Mouse (Mus musculus): ENCODE results near the gene Ttc7. TPM values are rescaled to one million over a fixed set of nuclear protein-coding genes. Genes with fewer than 3 reads are reported as not detected.
A peak's percentile ranks its signal among the peaks of the same experiment; 100 is the strongest.

The Ttc7 gene
- total and polyA plus RNA-seq, 3 experiments: 22.8 to 42.4 TPM; not detected in 1

GRCm38 (mm10) chr17:87282007-87282705 is 530 bp upstream of the Ttc7 start (continued):
- no peak for TF ChIP-seq BHLHE40 (IDR thresholded peaks at IDR 0.05; ENCODE audit: borderline replicate concordance, low read depth, low read length)
- TF ChIP-seq RCOR1 (IDR thresholded peaks at IDR 0.05; ENCODE audit: low read depth, low read length): peak; percentile 64; the same call in 1 of the 2 replicates
- TF ChIP-seq MAX (IDR thresholded peaks at IDR 0.05; ENCODE audit: low read length): peak; percentile 50; the same call in 1 of the 2 replicates
- TF ChIP-seq TBP (IDR thresholded peaks at IDR 0.05; ENCODE audit: low read depth, low read length): no peak

- Histone ChIP-seq H3K79me2 (ENCODE audit: control insufficient read depth, insufficient read depth, low read length, poor library complexity) (peaks cover 12% of the 10 kb centered on the region), H3K9ac (ENCODE audit: control insufficient read depth, low read depth, low read length, poor library complexity, severe bottlenecking) (peak overlapping the region; percentile 88), H3K27me3 (ENCODE audit: control insufficient read depth in 1 of 2, insufficient read depth in 2 of 2, low read length in 2 of 2) (no peaks in the 10 kb centered on the region), H3K27ac (ENCODE audit: control insufficient read depth, low read depth, low read length) (peak overlapping the region; percentile 71), H3K4me1 (ENCODE audit: control insufficient read depth in 1 of 2, insufficient read depth in 2 of 2, low read length in 2 of 2) (peaks cover 0 to 9% of the 10 kb centered on the region in 2 experiments; a peak in 2 of 4 replicates), H3K9me3 (replicated peaks; ENCODE audit: insufficient read depth, low read length) (no peaks in the 10 kb centered on the region), H3K36me3 (ENCODE audit: control insufficient read depth in 1 of 2, insufficient read depth in 2 of 2, low read length in 2 of 2) (0 out of 4 replicates have a peak, but pooled peaks cover 0 to 4% of the 10 kb centered on the region in 2 experiments), H3K4me3 (ENCODE audit: control insufficient read depth in 1 of 2, insufficient read depth in 1 of 2, low read depth in 2 of 2, low read length in 2 of 2) (peak overlapping the region; percentile 79 to 93)
- DNase-seq (ENCODE audit: low read depth, low spot score): peak; percentile 78
- TF ChIP-seq RAD21 (IDR thresholded peaks at IDR 0.05; ENCODE audit: low read depth, low read length): no peak
- TF ChIP-seq ZC3H11A (IDR thresholded peaks at IDR 0.05; ENCODE audit: low read depth, low read length): no peak
- no peak for TF ChIP-seq KAT2A (conservative IDR thresholded peaks at IDR 0.05; ENCODE audit: low read depth, low read length)
- TF ChIP-seq ETS1 (IDR thresholded peaks at IDR 0.05; ENCODE audit: low read depth, low read length): no peak
- peak; percentile 71 for TF ChIP-seq MXI1 (IDR thresholded peaks at IDR 0.05; ENCODE audit: low read depth, low read length)
- TF ChIP-seq MEF2A (IDR thresholded peaks at IDR 0.05; ENCODE audit: extremely low read depth, insufficient replicate concordance, low read depth, low read length, poor library complexity, severe bottlenecking): no peak
- TF ChIP-seq USF2 (IDR thresholded peaks at IDR 0.05; ENCODE audit: borderline replicate concordance in 1 of 2, insufficient read depth in 1 of 2, low read depth in 1 of 2, low read length in 2 of 2): peak; percentile 40 to 55; a peak in 2 of 4 replicates
- TF ChIP-seq HCFC1 (IDR thresholded peaks at IDR 0.05; ENCODE audit: low read depth, low read length): no peak
- TF ChIP-seq SMC3 (IDR thresholded peaks at IDR 0.05; ENCODE audit: low read depth, low read length): no peak
- TF ChIP-seq MAX (IDR thresholded peaks at IDR 0.05; ENCODE audit: low read length): peak; percentile 44
- 0 out of 2 replicates have a peak, but pooled peaks have one; percentile 23 for TF ChIP-seq MAZ (IDR thresholded peaks at IDR 0.05; ENCODE audit: low read depth, low read length)
- TF ChIP-seq BHLHE40 (IDR thresholded peaks at IDR 0.05; ENCODE audit: borderline replicate concordance, low read depth, low read length): no peak
- no peak; the same call in 1 of the 2 replicates for TF ChIP-seq E2F4 (IDR thresholded peaks at IDR 0.05; ENCODE audit: borderline replicate concordance, low read depth, low read length)
- TF ChIP-seq MYC (IDR thresholded peaks at IDR 0.05; ENCODE audit: low read depth, low read length): 0 out of 2 replicates have a peak, but pooled peaks have one; percentile 30
- no peak for TF ChIP-seq MYB (IDR thresholded peaks at IDR 0.05; ENCODE audit: low read depth, low read length)
- TF ChIP-seq USF1 (IDR thresholded peaks at IDR 0.05; ENCODE audit: low read depth, low read length): peak; percentile 91
- peak; percentile 56; the same call in 1 of the 2 replicates for TF ChIP-seq TBP (IDR thresholded peaks at IDR 0.05; ENCODE audit: low read depth, low read length)
- TF ChIP-seq UBTF (IDR thresholded peaks at IDR 0.05; ENCODE audit: borderline replicate concordance, insufficient read depth, low read depth, low read length): no peak
- TF ChIP-seq CHD2 (IDR thresholded peaks at IDR 0.05; ENCODE audit: low read length): no peak
- TF ChIP-seq ZMIZ1 (IDR thresholded peaks at IDR 0.05; ENCODE audit: low read depth, low read length): no peak
- TF ChIP-seq CTCF (IDR thresholded peaks at IDR 0.05 in 2 of 3, conservative IDR thresholded peaks at IDR 0.05 in 1 of 3; ENCODE audit: control insufficient read depth in 1 of 3, insufficient read depth in 1 of 3, low read depth in 2 of 3, low read length in 3 of 3, poor library complexity in 1 of 3, severe bottlenecking in 1 of 3): no peak
- no peak for TF ChIP-seq POLR2AphosphoS5 (IDR thresholded peaks at IDR 0.05; ENCODE audit: borderline replicate concordance, low read depth, low read length)
- TF ChIP-seq JUND (IDR thresholded peaks at IDR 0.05; ENCODE audit: low read depth, low read length): no peak
- TF ChIP-seq RCOR1 (IDR thresholded peaks at IDR 0.05; ENCODE audit: low read depth, low read length): no peak
- TF ChIP-seq MAFK (IDR thresholded peaks at IDR 0.05; ENCODE audit: borderline replicate concordance, low read depth, low read length): no peak
- TF ChIP-seq GABPA (IDR thresholded peaks at IDR 0.05; ENCODE audit: low read depth, low read length): no peak
- TF ChIP-seq ZKSCAN1 (IDR thresholded peaks at IDR 0.05; ENCODE audit: low read depth, low read length): no peak
- peak; percentile 24; the same call in 1 of the 2 replicates for TF ChIP-seq SIN3A (IDR thresholded peaks at IDR 0.05; ENCODE audit: low read length)
- no peak for TF ChIP-seq TAL1 (IDR thresholded peaks at IDR 0.05; ENCODE audit: low read length)
- no peak for TF ChIP-seq CHD1 (IDR thresholded peaks at IDR 0.05; ENCODE audit: low read depth, low read length)
- no peak for TF ChIP-seq POLR2A (IDR thresholded peaks at IDR 0.05; ENCODE audit: control insufficient read depth in 1 of 2, insufficient read depth in 1 of 2, low read depth in 1 of 2, low read length in 2 of 2, poor library complexity in 1 of 2)
These were observed 519 bp downstream of the Ttc7 start for GRCm38 (mm10) chr17:87283055-87283754.

All from MEL (cell line).